Mouse (Mus musculus): Measurements from ENCODE around the gene Tmem132a. TPM values are rescaled to one million over a fixed set of nuclear protein-coding genes. Genes with fewer than 3 reads are reported as not detected.

Tmem132a gene
- polyA plus RNA-seq, 1 experiment from 2014 or later = 32.3 TPM

- H3K4me1 ChIP-seq (ENCODE audit: control insufficient read depth, insufficient read depth, low read length) = peaks cover 24% of the 10 kb centered on the region
- no peak for ATAC-seq
- H3K4me3 ChIP-seq (ENCODE audit: low read length) = no peak overlapping the region
- 0 out of 2 replicates have a peak overlapping the region, but pooled peaks have one; percentile 24 for H3K9ac ChIP-seq (ENCODE audit: low read depth, low read length)
- no peak overlapping the region for H3K4me2 ChIP-seq (ENCODE audit: low read depth, low read length)
- H3K9me3 ChIP-seq (ENCODE audit: control insufficient read depth, low read length) = no peaks in the 10 kb centered on the region
- H3K27ac ChIP-seq (ENCODE audit: low read length) = peak overlapping the region; percentile 74
- H3K36me3 ChIP-seq (ENCODE audit: control insufficient read depth, insufficient read depth, low read length) = peaks cover 33% of the 10 kb centered on the region; the same call in 1 of the 2 replicates
- 59% methylated on average over 5 of the region's 5 CpGs for WGBS
- no peaks in the 10 kb centered on the region for H3K27me3 ChIP-seq (replicated peaks; ENCODE audit: control insufficient read depth, insufficient read depth, low read length)
These were observed 34.8 kb upstream of the Tmem132a start for GRCm38 (mm10) chr19:10904512-10904911.

- H3K36me3 ChIP-seq (ENCODE audit: control insufficient read depth, insufficient read depth, low read length) = peaks cover 32% of the 10 kb centered on the region
- ATAC-seq = no peak
- peaks cover 32% of the 10 kb centered on the region for H3K4me1 ChIP-seq (ENCODE audit: control insufficient read depth, insufficient read depth, low read length)
- H3K9ac ChIP-seq (ENCODE audit: low read depth, low read length) = no peak overlapping the region
- WGBS = 92% methylated on average over 5 of the region's 5 CpGs
- no peak overlapping the region for H3K27ac ChIP-seq (ENCODE audit: low read length)
- no peaks in the 10 kb centered on the region for H3K9me3 ChIP-seq (ENCODE audit: control insufficient read depth, low read length)
- no peaks in the 10 kb centered on the region for H3K27me3 ChIP-seq (replicated peaks; ENCODE audit: control insufficient read depth, insufficient read depth, low read length)
- no peak overlapping the region for H3K4me2 ChIP-seq (ENCODE audit: low read depth, low read length)
- H3K4me3 ChIP-seq (ENCODE audit: low read length) = no peak overlapping the region
These were observed 31.3 kb upstream of the Tmem132a start for GRCm38 (mm10) chr19:10901046-10901445.

GRCm38 (mm10) chr19:10900315-10900714 lies 30.6 kb upstream of the Tmem132a start:
- WGBS = 74% methylated on average over 6 of the region's 6 CpGs
- H3K4me3 ChIP-seq (ENCODE audit: low read length) = no peak overlapping the region
- H3K36me3 ChIP-seq (ENCODE audit: control insufficient read depth, insufficient read depth, low read length) = peaks cover 31% of the 10 kb centered on the region
- no peak overlapping the region for H3K9ac ChIP-seq (ENCODE audit: low read depth, low read length)
- H3K27ac ChIP-seq (ENCODE audit: low read length) = no peak overlapping the region
- H3K9me3 ChIP-seq (ENCODE audit: control insufficient read depth, low read length) = no peaks in the 10 kb centered on the region
- ATAC-seq = no peak
- peaks cover 26% of the 10 kb centered on the region for H3K4me1 ChIP-seq (ENCODE audit: control insufficient read depth, insufficient read depth, low read length)
- no peak overlapping the region for H3K4me2 ChIP-seq (ENCODE audit: low read depth, low read length)
- H3K27me3 ChIP-seq (replicated peaks; ENCODE audit: control insufficient read depth, insufficient read depth, low read length) = no peaks in the 10 kb centered on the region

GRCm38 (mm10) chr19:10897491-10897890 lies 27.8 kb upstream of the Tmem132a start:
- H3K9me3 ChIP-seq (ENCODE audit: control insufficient read depth, low read length) = no peaks in the 10 kb centered on the region
- no peak for ATAC-seq
- no peaks in the 10 kb centered on the region for H3K27me3 ChIP-seq (replicated peaks; ENCODE audit: control insufficient read depth, insufficient read depth, low read length)
- no peak overlapping the region for H3K4me3 ChIP-seq (ENCODE audit: low read length)
- no peak overlapping the region for H3K4me2 ChIP-seq (ENCODE audit: low read depth, low read length)
- H3K36me3 ChIP-seq (ENCODE audit: control insufficient read depth, insufficient read depth, low read length) = peaks cover 19% of the 10 kb centered on the region
- WGBS = 83% methylated on average over 8 of the region's 8 CpGs
- peak overlapping the region; percentile 96; the same call in 1 of the 2 replicates for H3K9ac ChIP-seq (ENCODE audit: low read depth, low read length)
- H3K4me1 ChIP-seq (ENCODE audit: control insufficient read depth, insufficient read depth, low read length) = peaks cover 16% of the 10 kb centered on the region
- H3K27ac ChIP-seq (ENCODE audit: low read length) = no peak overlapping the region

- peak overlapping the region; percentile 61 for H3K4me2 ChIP-seq (ENCODE audit: low read depth, low read length)
- WGBS = 68% methylated on average over 7 of the region's 7 CpGs
- H3K9me3 ChIP-seq (ENCODE audit: control insufficient read depth, low read length) = no peaks in the 10 kb centered on the region
- peak overlapping the region; percentile 96 for H3K9ac ChIP-seq (ENCODE audit: low read depth, low read length)
- no peak overlapping the region for H3K27ac ChIP-seq (ENCODE audit: low read length)
- no peaks in the 10 kb centered on the region for H3K27me3 ChIP-seq (replicated peaks; ENCODE audit: control insufficient read depth, insufficient read depth, low read length)
- H3K36me3 ChIP-seq (ENCODE audit: control insufficient read depth, insufficient read depth, low read length) = peaks cover 15% of the 10 kb centered on the region
- H3K4me3 ChIP-seq (ENCODE audit: low read length) = peak overlapping the region; percentile 96
- peaks cover 16% of the 10 kb centered on the region for H3K4me1 ChIP-seq (ENCODE audit: control insufficient read depth, insufficient read depth, low read length)
- no peak for ATAC-seq
These were observed 27.1 kb upstream of the Tmem132a start for GRCm38 (mm10) chr19:10896849-10897248.

GRCm38 (mm10) chr19:10895708-10896107 lies 26.0 kb upstream of the Tmem132a start:
- Histone ChIP-seq H3K36me3 (ENCODE audit: control insufficient read depth, insufficient read depth, low read length) (peaks cover 13% of the 10 kb centered on the region), H3K4me3 (ENCODE audit: low read length) (peak overlapping the region; percentile 96), H3K4me2 (ENCODE audit: low read depth, low read length) (peak overlapping the region; percentile 61), H3K27ac (ENCODE audit: low read length) (peak overlapping the region; percentile 95), H3K9me3 (ENCODE audit: control insufficient read depth, low read length) (no peaks in the 10 kb centered on the region), H3K4me1 (ENCODE audit: control insufficient read depth, insufficient read depth, low read length) (peaks cover 16% of the 10 kb centered on the region), H3K9ac (ENCODE audit: low read depth, low read length) (peak overlapping the region; percentile 96), H3K27me3 (replicated peaks; ENCODE audit: control insufficient read depth, insufficient read depth, low read length) (no peaks in the 10 kb centered on the region)
- under 1% methylated on average over 16 of the region's 16 CpGs for WGBS
- ATAC-seq = peak; percentile 16; the same call in 1 of the 2 replicates

- H3K9ac ChIP-seq (ENCODE audit: low read depth, low read length) = peak within 1 kb of the TSS; percentile 96
- peaks cover 7% of the 10 kb centered on the region for H3K36me3 ChIP-seq (ENCODE audit: control insufficient read depth, insufficient read depth, low read length)
- no peaks in the 10 kb centered on the region for H3K27me3 ChIP-seq (replicated peaks; ENCODE audit: control insufficient read depth, insufficient read depth, low read length)
- ATAC-seq = peak; percentile 96
- under 1% methylated on average over 43 of the region's 43 CpGs for WGBS
- H3K4me2 ChIP-seq (ENCODE audit: low read depth, low read length) = peak within 1 kb of the TSS; percentile 61
- H3K4me1 ChIP-seq (ENCODE audit: control insufficient read depth, insufficient read depth, low read length) = peaks cover 16% of the 10 kb centered on the region
- peak within 1 kb of the TSS; percentile 96 for H3K4me3 ChIP-seq (ENCODE audit: low read length)
- no peaks in the 10 kb centered on the region for H3K9me3 ChIP-seq (ENCODE audit: control insufficient read depth, low read length)
- peak within 1 kb of the TSS; percentile 95 for H3K27ac ChIP-seq (ENCODE audit: low read length)
These were observed 25.3 kb upstream of the Tmem132a start, which contains the start of gene Prpf19 for GRCm38 (mm10) chr19:10895016-10895528. Prpf19 (plus strand) TSS chr19:10895231.

GRCm38 (mm10) chr19:10892201-10892600 lies 22.5 kb upstream of the Tmem132a start:
- H3K36me3 ChIP-seq (ENCODE audit: control insufficient read depth, insufficient read depth, low read length) = no peaks in the 10 kb centered on the region
- no peaks in the 10 kb centered on the region for H3K27me3 ChIP-seq (replicated peaks; ENCODE audit: control insufficient read depth, insufficient read depth, low read length)
- no peak overlapping the region for H3K27ac ChIP-seq (ENCODE audit: low read length)
- H3K9ac ChIP-seq (ENCODE audit: low read depth, low read length) = no peak overlapping the region
- ATAC-seq = no peak
- H3K4me1 ChIP-seq (ENCODE audit: control insufficient read depth, insufficient read depth, low read length) = peaks cover 10% of the 10 kb centered on the region
- 90% methylated on average over 3 of the region's 3 CpGs for WGBS
- no peak overlapping the region for H3K4me3 ChIP-seq (ENCODE audit: low read length)
- H3K4me2 ChIP-seq (ENCODE audit: low read depth, low read length) = no peak overlapping the region
- no peaks in the 10 kb centered on the region for H3K9me3 ChIP-seq (ENCODE audit: control insufficient read depth, low read length)

GRCm38 (mm10) chr19:10881426-10882154 lies 11.8 kb upstream of the Tmem132a start, which contains the start of gene Tmem109:
Tmem109 (minus strand) TSS chr19:10882001.
- Histone ChIP-seq H3K27me3 (replicated peaks; ENCODE audit: control insufficient read depth, insufficient read depth, low read length) (no peaks in the 10 kb centered on the region), H3K9me3 (ENCODE audit: control insufficient read depth, low read length) (peaks cover 3% of the 10 kb centered on the region; the same call in 1 of the 2 replicates), H3K36me3 (ENCODE audit: control insufficient read depth, insufficient read depth, low read length) (no peaks in the 10 kb centered on the region), H3K4me2 (ENCODE audit: low read depth, low read length) (peak within 1 kb of the TSS; percentile 93), H3K27ac (ENCODE audit: low read length) (peak within 1 kb of the TSS; percentile 89), H3K4me3 (ENCODE audit: low read length) (peak within 1 kb of the TSS; percentile 66), H3K4me1 (ENCODE audit: control insufficient read depth, insufficient read depth, low read length) (peaks cover 15% of the 10 kb centered on the region), H3K9ac (ENCODE audit: low read depth, low read length) (peak within 1 kb of the TSS; percentile 74)
- peak; percentile 89 for ATAC-seq
- WGBS = under 1% methylated on average over 49 of the region's 49 CpGs

All from intestine, embryonic 16.5 days (tissue).